Mouse (Mus musculus) gastrocnemius, postnatal 10 days (tissue): Measurements from ENCODE around the gene Tmem30b. TPM values are rescaled to one million over a fixed set of nuclear protein-coding genes. Genes with fewer than 3 reads are reported as not detected.
A peak's percentile ranks its signal among the peaks of the same experiment; 100 is the strongest.
"Not testable (repeated sequence)": the region's sequence is repeated elsewhere in the genome, so short reads cannot be mapped to it uniquely, and the experiment has no call there.

Experiments
- DNase-seq: peaks from one replicate; pipeline ENCODE4 v3.0.0; 2021; ENCODE audit warnings: mixed read lengths
- total RNA-seq, 2 experiments: library from RNA; stranded (reverse); gene quantifications; 2 replicates each; pipeline ENCODE4 v1.2.3; 2021

Tmem30b gene
- total RNA-seq, 2 experiments from 2014 or later, result 1.2 to 1.4 TPM

- DNase-seq, result no peak
These were observed 12.5 kb upstream of the Tmem30b start for GRCm38 (mm10) chr12:73558525-73559195.

- peak; percentile 67 for DNase-seq
These were observed 8.0 kb upstream of the Tmem30b start for GRCm38 (mm10) chr12:73554155-73554554.

- DNase-seq, result no peak
These were observed 2.1 kb upstream of the Tmem30b start for GRCm38 (mm10) chr12:73548259-73548658.

GRCm38 (mm10) chr12:73547646-73548045 is 1.5 kb upstream of the Tmem30b start:
- DNase-seq, result peak; percentile 15

GRCm38 (mm10) chr12:73545672-73546085 is 513 bp downstream of the Tmem30b start:
- peak; percentile 66 for DNase-seq

GRCm38 (mm10) chr12:73544736-73545671 is 1.2 kb downstream of the Tmem30b start:
- no peak for DNase-seq

- no peak for DNase-seq
These were observed 3.0 kb downstream of the Tmem30b start for GRCm38 (mm10) chr12:73543191-73543590.

- DNase-seq, result no peak
These were observed 5.8 kb downstream of the Tmem30b start for GRCm38 (mm10) chr12:73540402-73540801.

- no peak for DNase-seq
These were observed 7.0 kb downstream of the Tmem30b start for GRCm38 (mm10) chr12:73539151-73539550.

- DNase-seq, result not testable (repeated sequence)
These were observed 8.1 kb downstream of the Tmem30b start for GRCm38 (mm10) chr12:73538139-73538508.

- DNase-seq, result no peak
These were observed 8.6 kb downstream of the Tmem30b start for GRCm38 (mm10) chr12:73537499-73538138.

GRCm38 (mm10) chr12:73534591-73534990 is 11.6 kb downstream of the Tmem30b start:
- DNase-seq, result peak; percentile 59

GRCm38 (mm10) chr12:73531889-73532479 is 14.2 kb downstream of the Tmem30b start:
- no peak for DNase-seq

GRCm38 (mm10) chr12:73529590-73529989 is 16.6 kb downstream of the Tmem30b start:
- no peak for DNase-seq

- no peak for DNase-seq
These were observed 17.1 kb downstream of the Tmem30b start for GRCm38 (mm10) chr12:73529131-73529530.

- DNase-seq, result not testable (repeated sequence)
These were observed 18.1 kb downstream of the Tmem30b start for GRCm38 (mm10) chr12:73528142-73528541.

- DNase-seq, result no peak
These were observed 20.8 kb downstream of the Tmem30b start for GRCm38 (mm10) chr12:73525254-73525885.

GRCm38 (mm10) chr12:73523066-73523465 is 23.1 kb downstream of the Tmem30b start:
- no peak for DNase-seq

- no peak for DNase-seq
These were observed 24.2 kb downstream of the Tmem30b start for GRCm38 (mm10) chr12:73521944-73522343.

- no peak for DNase-seq
These were observed 24.9 kb downstream of the Tmem30b start for GRCm38 (mm10) chr12:73521238-73521841.

GRCm38 (mm10) chr12:73517768-73518167 is 28.4 kb downstream of the Tmem30b start:
- no peak for DNase-seq
